Mouse (Mus musculus) lung, adult 10 weeks (tissue): ENCODE data around the gene Gm21788. TPM values are rescaled to one million over a fixed set of nuclear protein-coding genes. Genes with fewer than 3 reads are reported as not detected.

ENCODE experiments used
- polyA plus RNA-seq: library from polyadenylated mRNA; stranded (reverse); fragments of 350-450 nt; fragmentation: Illumina TruSeq; extraction: RNeasy Lipid Tissue Mini Kit (QIAGEN cat#74804); gene quantifications from one replicate; pipeline ENCODE4 v1.2.3, GENCODE M21; 2014; ENCODE audit warnings: low read depth, low replicate concordance; ENCODE audit not compliant: insufficient read depth

Gm21788 gene
- polyA plus RNA-seq, result not detected

GRCm38 (mm10) chrY:7404710-7405109 is at the start of gene Gm21788:
Gm21788 (plus strand) TSS chrY:7405010.

Other genes with a start within 250 kb of the Gm21788 start
- gene Gm21244, start 235.7 kb upstream of the Gm21788 start, polyA plus RNA-seq, result not detected
- not detected for gene Gm28998, start 151.2 kb upstream of the Gm21788 start, polyA plus RNA-seq
- not detected for gene Gm20826, start 233.5 kb downstream of the Gm21788 start, polyA plus RNA-seq